Mouse (Mus musculus) spleen, adult 2 months (tissue): Measurements from ENCODE around the gene Appbp2.

Experiments
- CTCF ChIP-seq: fragments of 200-500 bp; IDR thresholded peaks from 2 replicates; pipeline ENCODE4 v1.5.1; 2011; ENCODE audit warnings: mild to moderate bottlenecking, inconsistent platforms; ENCODE audit not compliant: insufficient read depth, insufficient read length, insufficient replicate concordance; ENCODE audit errors: extremely low read depth
- POLR2A ChIP-seq: fragments of 200-500 bp; IDR thresholded peaks from 2 replicates; pipeline ENCODE4 v1.6.1; 2011; ENCODE audit warnings: low read depth, low read length, inconsistent platforms

DNA sequence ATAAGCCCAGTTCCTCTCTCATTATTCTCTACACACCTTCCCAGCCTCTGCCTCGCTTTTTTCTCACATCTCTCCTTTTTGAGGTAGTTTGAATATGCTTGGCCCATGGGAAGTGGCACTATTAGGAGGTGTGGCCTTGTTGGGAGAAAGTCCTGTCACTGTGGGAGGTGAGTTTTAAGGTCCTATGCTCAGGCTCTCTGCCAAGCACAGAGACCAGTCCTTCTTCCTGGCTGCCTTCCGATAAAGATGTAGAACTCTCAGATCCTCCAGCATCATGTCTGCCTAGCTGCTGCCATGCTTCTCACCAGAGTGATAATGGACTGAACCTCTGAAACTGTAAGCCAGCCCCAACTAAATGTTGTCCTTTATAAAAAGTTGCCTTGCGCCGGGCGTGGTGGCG lies 12.4 kb downstream of the Appbp2 start:
- TF ChIP-seq CTCF = no peak
- no peak for TF ChIP-seq POLR2A
